Mouse (Mus musculus): ENCODE measurements around the gene Ube2v1.

Gene Ube2v1

GRCm38 (mm10) chr2:167563035-167563434 lies 68.9 kb downstream of the Ube2v1 start:
- DNase-seq (ENCODE audit: low spot score in 2 of 2) = no peak

DNA sequence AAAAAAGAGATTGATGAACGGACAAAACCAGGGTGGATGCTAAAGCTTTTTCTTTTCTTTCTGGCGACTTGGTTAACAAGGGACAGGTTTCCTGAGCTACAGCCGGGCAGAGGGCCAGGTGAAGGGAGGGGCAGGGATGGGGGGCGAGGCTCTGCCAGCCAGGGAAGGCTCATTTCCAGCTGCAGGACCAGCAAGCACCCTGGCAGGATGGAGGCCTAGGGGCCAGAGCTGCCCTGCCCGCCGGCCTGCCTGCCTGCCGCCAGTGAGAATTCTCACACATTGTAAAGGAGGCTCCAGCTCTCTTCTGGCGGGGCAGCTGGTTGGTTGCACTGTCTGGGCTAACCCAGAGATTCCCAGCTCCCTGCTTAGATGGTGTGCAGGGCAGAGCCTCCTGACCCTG lies 69.8 kb downstream of the Ube2v1 start:
- no peak for DNase-seq (ENCODE audit: low spot score in 2 of 2)

DNA sequence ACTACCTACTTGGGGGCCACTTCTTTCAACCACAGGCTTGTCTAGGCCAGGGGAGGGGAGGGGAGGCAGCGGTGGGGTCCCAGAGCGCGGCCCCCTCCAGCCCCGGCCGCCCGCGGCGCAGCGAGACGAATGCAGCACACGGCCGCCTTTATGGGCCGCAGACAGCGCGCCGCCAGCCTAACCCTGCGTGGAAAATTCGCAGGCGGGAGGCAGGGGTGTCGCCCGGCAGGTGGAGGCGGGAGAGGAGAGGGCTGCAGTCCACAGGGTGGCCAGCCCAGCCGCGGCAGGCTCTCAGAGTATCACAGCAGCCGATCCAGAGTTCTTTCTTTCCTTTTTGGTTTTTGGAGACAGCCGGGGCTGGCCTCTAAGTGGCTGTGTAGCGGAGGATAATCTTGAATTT lies 72.5 kb downstream of the Ube2v1 start:
- no peak for DNase-seq (ENCODE audit: low spot score in 2 of 2)
